Mouse (Mus musculus): ENCODE measurements around the gene Cyb5d1. TPM values are rescaled to one million over a fixed set of nuclear protein-coding genes. Genes with fewer than 3 reads are reported as not detected.

Gene Cyb5d1
- polyA plus RNA-seq, 1 experiment from 2014 or later, result 16.6 TPM

DNA sequence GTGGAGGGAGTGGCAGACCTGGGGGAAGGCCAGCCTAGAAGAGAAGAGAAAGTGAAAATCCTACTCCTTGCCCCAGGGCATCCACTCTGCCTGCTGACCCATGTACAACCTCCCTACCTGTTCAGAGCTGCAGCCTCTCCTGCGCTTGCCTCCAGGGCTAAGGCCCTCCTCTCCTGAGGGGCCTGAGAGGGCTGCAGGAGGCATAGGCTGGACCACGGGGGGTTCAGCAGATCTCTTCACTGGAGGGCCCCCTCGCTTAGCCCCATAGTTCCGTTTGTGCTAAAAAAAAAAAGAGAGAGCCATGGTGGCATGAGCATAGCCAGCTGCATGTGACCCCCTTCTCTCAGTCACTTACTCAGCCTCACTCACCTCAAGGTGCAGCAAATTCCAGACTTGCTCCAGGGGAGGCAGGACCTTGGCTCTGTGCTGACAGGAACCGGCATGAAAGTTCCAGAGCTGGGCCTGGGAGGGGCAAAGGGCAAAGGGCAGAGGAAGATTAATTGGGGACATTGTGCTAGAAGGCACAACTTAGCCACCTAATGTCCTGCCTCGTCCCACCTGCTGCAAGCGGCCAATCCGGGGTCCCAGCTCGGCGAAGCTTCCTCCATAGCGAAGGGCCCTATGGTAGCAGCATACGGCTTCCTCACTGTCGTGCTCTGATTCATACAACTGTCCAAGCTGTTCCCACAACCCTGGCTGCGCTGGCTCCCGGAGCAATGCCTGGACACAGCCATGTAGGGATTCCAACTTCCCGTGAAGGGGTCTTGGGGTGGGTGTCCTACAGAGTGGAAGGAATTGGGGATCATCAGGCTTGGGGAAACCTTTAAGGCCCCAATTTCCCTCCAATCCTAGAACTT lies 11.7 kb upstream of the Cyb5d1 start:
- Histone ChIP-seq H3K4me1 (replicated peaks; ENCODE audit: insufficient read depth, low read length) (peaks cover 13% of the 10 kb centered on the region), H3K4me2 (ENCODE audit: low read length) (no peak overlapping the region), H3K27ac (no peak overlapping the region), H3K4me3 (replicated peaks; ENCODE audit: low read depth, low read length) (no peak overlapping the region), H3K9me3 (replicated peaks; ENCODE audit: low read length) (no peaks in the 10 kb centered on the region), H3K27me3 (ENCODE audit: insufficient read depth, low read length) (no peaks in the 10 kb centered on the region), H3K36me3 (ENCODE audit: insufficient read depth, low read length) (peaks cover 52% of the 10 kb centered on the region), H3K9ac (ENCODE audit: low read depth, low read length) (no peak overlapping the region)
- 85% methylated on average over 16 of the region's 16 CpGs for WGBS
- no peak for TF ChIP-seq CTCF (IDR thresholded peaks at IDR 0.05; ENCODE audit: low read depth)
- no peak for ATAC-seq (replicated peaks; ENCODE audit: low FRiP score, low read depth)
- DNase-seq (ENCODE audit: low spot score), result no peak

DNA sequence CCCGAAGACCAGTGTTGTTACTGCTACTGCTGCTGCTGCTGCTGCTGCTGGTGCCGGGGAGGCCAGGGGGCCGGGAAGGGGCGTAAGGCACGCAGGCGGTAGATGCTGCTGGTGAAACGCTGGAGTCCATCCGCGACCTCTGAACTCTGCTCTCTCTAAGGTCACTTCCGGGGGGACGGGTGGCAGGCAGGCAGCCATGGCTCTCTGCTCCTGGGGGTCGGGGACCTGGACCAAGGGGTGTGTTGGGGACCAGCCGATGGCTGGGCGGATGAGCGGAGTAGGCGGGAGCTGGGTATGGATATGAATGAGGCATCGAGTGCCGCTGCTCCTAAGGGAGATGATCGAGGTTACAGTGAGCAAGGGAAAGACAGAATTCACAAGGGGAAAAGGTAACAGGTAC lies 10.9 kb upstream of the Cyb5d1 start:
- ATAC-seq (replicated peaks; ENCODE audit: low FRiP score, low read depth), result no peak
- 86% methylated on average over 19 of the region's 19 CpGs for WGBS
- Histone ChIP-seq H3K27me3 (ENCODE audit: insufficient read depth, low read length) (no peaks in the 10 kb centered on the region), H3K9ac (ENCODE audit: low read depth, low read length) (no peak overlapping the region), H3K4me1 (replicated peaks; ENCODE audit: insufficient read depth, low read length) (peaks cover 9% of the 10 kb centered on the region), H3K9me3 (replicated peaks; ENCODE audit: low read length) (no peaks in the 10 kb centered on the region), H3K36me3 (ENCODE audit: insufficient read depth, low read length) (peaks cover 60% of the 10 kb centered on the region), H3K4me2 (ENCODE audit: low read length) (no peak overlapping the region), H3K27ac (no peak overlapping the region), H3K4me3 (replicated peaks; ENCODE audit: low read depth, low read length) (no peak overlapping the region)
- no peak for TF ChIP-seq CTCF (IDR thresholded peaks at IDR 0.05; ENCODE audit: low read depth)
- no peak for DNase-seq (ENCODE audit: low spot score)

DNA sequence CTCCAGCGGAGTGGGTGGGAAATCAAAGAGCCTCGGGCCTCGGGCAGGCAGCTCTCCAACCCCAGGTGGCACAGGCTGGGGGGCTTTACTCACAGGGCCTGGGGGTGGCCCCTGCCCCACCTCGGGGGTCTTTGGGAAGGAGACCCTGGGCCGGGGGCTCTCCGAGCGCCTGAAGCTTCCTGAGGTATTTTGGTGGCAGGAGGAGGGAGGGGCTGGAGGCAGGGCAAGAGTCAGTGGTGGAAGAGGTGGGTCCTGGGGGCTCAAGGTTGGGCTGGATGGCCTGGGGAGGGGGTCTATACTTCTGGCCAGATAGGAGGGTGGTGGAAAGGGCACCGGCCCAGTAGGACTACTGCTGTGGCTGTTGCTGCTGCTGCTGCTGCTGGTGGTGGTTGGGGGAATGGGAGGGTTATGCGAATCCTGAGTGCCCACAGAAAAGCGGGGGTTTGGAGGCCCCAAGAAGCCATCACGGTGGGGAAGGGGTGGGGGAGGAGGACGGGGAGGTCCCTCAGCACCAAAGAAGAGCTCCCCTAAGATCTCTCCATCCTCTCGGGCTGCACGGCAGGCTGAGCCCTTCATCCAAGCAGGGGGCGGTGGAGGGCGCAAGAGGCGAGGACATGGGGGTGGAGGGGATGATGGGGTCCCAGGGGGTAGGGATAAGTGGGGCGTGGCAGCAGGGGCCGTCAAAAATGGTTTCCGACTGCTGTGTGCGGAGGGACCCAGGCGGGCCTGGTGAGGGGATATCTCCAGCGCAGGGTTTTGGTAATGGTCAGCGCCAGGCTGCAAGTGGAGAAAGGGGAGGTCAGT lies 10.2 kb upstream of the Cyb5d1 start:
- no peaks in the 10 kb centered on the region for H3K27me3 ChIP-seq (ENCODE audit: insufficient read depth, low read length)
- no peak overlapping the region for H3K27ac ChIP-seq
- H3K36me3 ChIP-seq (ENCODE audit: insufficient read depth, low read length), result peaks cover 64% of the 10 kb centered on the region
- no peak overlapping the region for H3K4me2 ChIP-seq (ENCODE audit: low read length)
- 89% methylated on average over 24 of the region's 24 CpGs for WGBS
- TF ChIP-seq CTCF (IDR thresholded peaks at IDR 0.05; ENCODE audit: low read depth), result no peak
- no peaks in the 10 kb centered on the region for H3K9me3 ChIP-seq (replicated peaks; ENCODE audit: low read length)
- peaks cover 9% of the 10 kb centered on the region for H3K4me1 ChIP-seq (replicated peaks; ENCODE audit: insufficient read depth, low read length)
- H3K9ac ChIP-seq (ENCODE audit: low read depth, low read length), result no peak overlapping the region
- no peak overlapping the region for H3K4me3 ChIP-seq (replicated peaks; ENCODE audit: low read depth, low read length)
- ATAC-seq (replicated peaks; ENCODE audit: low FRiP score, low read depth), result no peak
- DNase-seq (ENCODE audit: low spot score), result no peak

DNA sequence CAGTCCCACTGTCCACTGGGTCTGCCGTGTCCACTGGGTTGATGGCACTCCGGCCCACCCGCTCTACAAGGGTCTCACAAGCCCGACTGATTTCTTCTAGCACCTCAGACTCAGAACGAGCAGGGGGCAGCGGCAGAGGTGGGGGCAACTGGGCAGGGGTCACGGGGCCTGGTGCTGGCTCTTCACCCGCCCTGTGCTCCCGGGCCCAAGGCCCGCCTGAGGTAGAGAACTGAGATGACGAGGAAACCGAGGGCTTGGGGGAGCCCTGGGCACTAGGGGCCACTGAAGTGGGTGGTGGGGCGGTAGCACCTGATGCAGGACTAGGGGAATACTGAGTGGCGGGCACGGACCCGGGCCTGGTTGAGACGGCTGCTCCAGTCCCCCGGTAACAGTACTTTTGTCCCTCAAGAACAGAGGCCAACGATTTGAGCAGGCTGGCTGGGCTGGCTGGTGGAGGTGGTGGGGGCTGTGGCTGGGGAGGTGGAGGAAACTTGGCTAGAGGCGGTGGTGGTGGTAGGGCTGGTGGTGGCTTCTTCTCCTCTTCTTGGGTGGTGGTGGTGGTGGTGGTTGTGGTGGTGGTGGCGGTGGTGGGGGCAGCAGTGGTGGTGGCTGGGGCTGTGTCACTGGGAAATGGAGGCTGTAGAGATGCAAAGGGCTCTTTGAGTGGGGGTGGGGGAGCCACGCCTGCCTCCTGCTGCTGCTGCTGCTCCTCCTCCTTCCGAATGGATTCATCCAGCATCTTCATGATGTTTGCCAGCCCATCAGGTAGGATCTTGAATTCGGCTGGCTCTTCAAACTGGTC lies 9.4 kb upstream of the Cyb5d1 start:
- TF ChIP-seq CTCF (IDR thresholded peaks at IDR 0.05; ENCODE audit: low read depth), result no peak
- peaks cover 72% of the 10 kb centered on the region for H3K36me3 ChIP-seq (ENCODE audit: insufficient read depth, low read length)
- H3K4me2 ChIP-seq (ENCODE audit: low read length), result no peak overlapping the region
- 92% methylated on average over 22 of the region's 24 CpGs for WGBS
- no peaks in the 10 kb centered on the region for H3K27me3 ChIP-seq (ENCODE audit: insufficient read depth, low read length)
- no peak for DNase-seq (ENCODE audit: low spot score)
- no peak overlapping the region for H3K27ac ChIP-seq
- H3K4me1 ChIP-seq (replicated peaks; ENCODE audit: insufficient read depth, low read length), result peaks cover 9% of the 10 kb centered on the region
- no peaks in the 10 kb centered on the region for H3K9me3 ChIP-seq (replicated peaks; ENCODE audit: low read length)
- H3K9ac ChIP-seq (ENCODE audit: low read depth, low read length), result no peak overlapping the region
- no peak for ATAC-seq (replicated peaks; ENCODE audit: low FRiP score, low read depth)
- no peak overlapping the region for H3K4me3 ChIP-seq (replicated peaks; ENCODE audit: low read depth, low read length)

DNA sequence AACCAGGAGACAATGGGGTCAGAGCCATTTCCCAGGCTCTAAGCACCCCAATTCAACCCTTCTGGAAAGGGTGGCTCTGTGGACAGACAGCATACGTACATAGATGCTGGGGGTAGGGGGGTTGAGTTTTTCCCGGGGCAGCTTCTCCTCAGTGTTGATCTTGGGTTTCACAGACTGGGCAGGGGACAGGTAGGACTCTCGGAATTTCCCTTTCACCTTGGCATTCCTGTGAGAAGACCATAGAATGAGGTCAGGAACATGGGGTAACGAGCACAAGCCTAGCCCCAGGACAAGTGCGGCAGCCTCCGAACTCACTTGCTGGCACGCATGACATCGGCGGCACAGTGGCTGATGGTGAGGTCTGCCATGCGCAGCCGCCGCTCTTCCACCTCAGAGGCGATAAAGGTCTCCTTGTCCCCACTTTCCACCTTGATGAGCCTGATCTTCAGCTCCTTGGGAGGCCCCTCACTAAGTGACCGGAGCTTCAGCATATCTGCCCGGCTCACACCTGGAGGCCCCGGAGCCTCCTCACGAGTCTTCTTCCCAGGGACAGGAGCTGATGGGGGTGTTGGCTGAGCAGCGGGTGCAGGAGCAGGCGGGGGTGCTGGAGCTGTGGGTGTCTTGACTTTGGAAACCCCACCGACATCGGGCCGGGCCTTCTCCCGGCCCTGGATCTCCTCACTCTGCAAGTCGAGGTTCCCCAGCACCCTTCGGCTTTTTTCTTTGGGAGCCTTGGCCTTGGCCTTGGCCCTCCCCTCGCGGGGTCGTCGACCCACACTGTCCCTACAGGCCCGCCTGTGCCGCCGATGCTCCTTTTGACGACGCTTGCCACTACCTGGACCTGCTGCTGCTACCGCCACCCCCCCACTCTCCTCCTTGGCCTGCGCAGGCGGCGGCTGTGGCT lies 8.5 kb upstream of the Cyb5d1 start:
- Histone ChIP-seq H3K9ac (ENCODE audit: low read depth, low read length) (no peak overlapping the region), H3K27ac (no peak overlapping the region), H3K36me3 (ENCODE audit: insufficient read depth, low read length) (peaks cover 74% of the 10 kb centered on the region), H3K9me3 (replicated peaks; ENCODE audit: low read length) (no peaks in the 10 kb centered on the region), H3K4me1 (replicated peaks; ENCODE audit: insufficient read depth, low read length) (peaks cover 9% of the 10 kb centered on the region), H3K27me3 (ENCODE audit: insufficient read depth, low read length) (no peaks in the 10 kb centered on the region), H3K4me2 (ENCODE audit: low read length) (no peak overlapping the region), H3K4me3 (replicated peaks; ENCODE audit: low read depth, low read length) (no peak overlapping the region)
- WGBS, result 89% methylated on average over 38 of the region's 38 CpGs
- ATAC-seq (replicated peaks; ENCODE audit: low FRiP score, low read depth) (no peak), DNase-seq (ENCODE audit: low spot score) (no peak)
- no peak for TF ChIP-seq CTCF (IDR thresholded peaks at IDR 0.05; ENCODE audit: low read depth)
